Mouse (Mus musculus) hindbrain, embryonic 14.5 days (tissue): ENCODE results near the gene Lypd6b. TPM values are rescaled to one million over a fixed set of nuclear protein-coding genes. Genes with fewer than 3 reads are reported as not detected.

Experiments
- ATAC-seq: fragments of 200-750 bp; cut with Nextera tagmentation; 2 replicates; pipeline ENCODE4 v1.8.0; 2017; ENCODE audit warnings: moderate number of reproducible peaks, mild to moderate bottlenecking, moderate TSS enrichment, moderate library complexity; ENCODE audit not compliant: low FRiP score
- DNase-seq: peaks from one replicate; pipeline ENCODE4 v3.0.0-alpha.2; 2015; ENCODE audit warnings: low spot score
- H3K27ac ChIP-seq: fragments of 300-500 bp; sonication (generic); 2 replicates; pipeline ENCODE4 v1.5.1; 2014; ENCODE audit warnings: mild to moderate bottlenecking, moderate library complexity
- H3K27me3 ChIP-seq: fragments of 300-500 bp; sonication (generic); 2 replicates; pipeline ENCODE4 v1.6.1; 2014; ENCODE audit warnings: mild to moderate bottlenecking, low read length, mixed read lengths; ENCODE audit not compliant: control insufficient read depth, insufficient read depth
- H3K36me3 ChIP-seq: fragments of 300-500 bp; sonication (generic); replicated peaks from 2 replicates; pipeline ENCODE4 v1.6.1; 2014; ENCODE audit not compliant: control insufficient read depth, insufficient read depth
- H3K4me1 ChIP-seq: fragments of 300-500 bp; sonication (generic); replicated peaks from 2 replicates; pipeline ENCODE4 v1.6.1; 2014; ENCODE audit warnings: antibody characterized with exemption, low read length, mixed read lengths; ENCODE audit not compliant: control insufficient read depth, insufficient read depth
- H3K4me2 ChIP-seq: fragments of 300-500 bp; sonication (generic); replicated peaks from 2 replicates; pipeline ENCODE4 v1.6.1; 2014; ENCODE audit warnings: mild to moderate bottlenecking, moderate library complexity
- H3K4me3 ChIP-seq: fragments of 300-500 bp; sonication (generic); replicated peaks from 2 replicates; pipeline ENCODE4 v1.5.1; 2014; ENCODE audit warnings: mild to moderate bottlenecking, low read length
- H3K9ac ChIP-seq: fragments of 300-500 bp; sonication (generic); 2 replicates; pipeline ENCODE4 v1.6.1; 2014
- H3K9me3 ChIP-seq: fragments of 300-500 bp; sonication (generic); 2 replicates; pipeline ENCODE4 v1.6.1; 2016; ENCODE audit warnings: low read length; ENCODE audit not compliant: control insufficient read depth
- WGBS: fragments of 180-500 bp; shearing (Covaris S2); extraction: QIAGEN DNeasy Blood & Tissue Kit; methylation state at CpG from one replicate; pipeline ENCODE4 v1.1.7; 2014; 5-methylcytosine and 5-hydroxymethylcytosine counted together
- polyA plus RNA-seq: library from polyadenylated mRNA; unstranded; fragments of >200 nt; fragmentation: Nextera tagmentation; extraction: Ambion mirVana; gene quantifications from 2 replicates; pipeline ENCODE4 v1.2.1, GENCODE M21; 2014

Lypd6b gene
- polyA plus RNA-seq, 1 experiment from 2014 or later = 14.6 TPM

GRCm38 (mm10) chr2:49811871-49812363 is 24.4 kb downstream of the Lypd6b start:
- Histone ChIP-seq H3K27ac (no peak overlapping the region), H3K27me3 (no peaks in the 10 kb centered on the region), H3K4me1 (peaks cover 11% of the 10 kb centered on the region; the same call in 1 of the 2 replicates), H3K4me3 (no peak overlapping the region), H3K4me2 (no peak overlapping the region), H3K9ac (no peak overlapping the region), H3K36me3 (no peaks in the 10 kb centered on the region), H3K9me3 (no peaks in the 10 kb centered on the region)
- 34% methylated on average over 4 of the region's 4 CpGs for WGBS
- DNase-seq (peak; percentile 41), ATAC-seq (no peak)

GRCm38 (mm10) chr2:49813151-49813550 is 25.7 kb downstream of the Lypd6b start:
- H3K4me2 ChIP-seq = no peak overlapping the region
- WGBS = 83% methylated on average over 4 of the region's 4 CpGs
- no peaks in the 10 kb centered on the region for H3K36me3 ChIP-seq
- no peak overlapping the region for H3K27ac ChIP-seq
- no peak for ATAC-seq
- no peaks in the 10 kb centered on the region for H3K9me3 ChIP-seq
- no peak overlapping the region for H3K9ac ChIP-seq
- peaks cover 11% of the 10 kb centered on the region; the same call in 1 of the 2 replicates for H3K4me1 ChIP-seq
- no peak for DNase-seq
- H3K27me3 ChIP-seq = no peaks in the 10 kb centered on the region
- H3K4me3 ChIP-seq = no peak overlapping the region

GRCm38 (mm10) chr2:49814011-49814410 is 26.5 kb downstream of the Lypd6b start:
- no peak overlapping the region for H3K9ac ChIP-seq
- 84% methylated on average over 6 of the region's 6 CpGs for WGBS
- no peaks in the 10 kb centered on the region for H3K9me3 ChIP-seq
- DNase-seq (no peak), ATAC-seq (no peak)
- no peak overlapping the region for H3K4me3 ChIP-seq
- no peak overlapping the region for H3K4me2 ChIP-seq
- H3K36me3 ChIP-seq = no peaks in the 10 kb centered on the region
- no peaks in the 10 kb centered on the region for H3K27me3 ChIP-seq
- peaks cover 11% of the 10 kb centered on the region; the same call in 1 of the 2 replicates for H3K4me1 ChIP-seq
- H3K27ac ChIP-seq = no peak overlapping the region

- Histone ChIP-seq H3K36me3 (no peaks in the 10 kb centered on the region), H3K4me2 (no peak overlapping the region), H3K4me1 (peaks cover 11% of the 10 kb centered on the region; the same call in 1 of the 2 replicates), H3K9me3 (no peaks in the 10 kb centered on the region), H3K27me3 (no peaks in the 10 kb centered on the region), H3K27ac (no peak overlapping the region), H3K4me3 (no peak overlapping the region), H3K9ac (no peak overlapping the region)
- ATAC-seq (no peak), DNase-seq (no peak)
- WGBS = 79% methylated on average over 3 of the region's 3 CpGs
These were observed 28.3 kb downstream of the Lypd6b start for GRCm38 (mm10) chr2:49815696-49816320.

GRCm38 (mm10) chr2:49816549-49816948 is 29.1 kb downstream of the Lypd6b start:
- H3K4me2 ChIP-seq = no peak overlapping the region
- DNase-seq (no peak), ATAC-seq (no peak)
- H3K27ac ChIP-seq = no peak overlapping the region
- 93% methylated on average over 5 of the region's 5 CpGs for WGBS
- no peaks in the 10 kb centered on the region for H3K36me3 ChIP-seq
- no peak overlapping the region for H3K9ac ChIP-seq
- H3K4me1 ChIP-seq = peaks cover 7% of the 10 kb centered on the region; the same call in 1 of the 2 replicates
- no peak overlapping the region for H3K4me3 ChIP-seq
- no peaks in the 10 kb centered on the region for H3K9me3 ChIP-seq
- H3K27me3 ChIP-seq = no peaks in the 10 kb centered on the region

- Histone ChIP-seq H3K36me3 (no peaks in the 10 kb centered on the region), H3K9me3 (no peaks in the 10 kb centered on the region), H3K9ac (no peak overlapping the region), H3K4me2 (no peak overlapping the region), H3K4me3 (no peak overlapping the region), H3K27me3 (no peaks in the 10 kb centered on the region), H3K4me1 (peaks cover 1% of the 10 kb centered on the region; the same call in 1 of the 2 replicates), H3K27ac (no peak overlapping the region)
- WGBS = 89% methylated on average over 3 of the region's 3 CpGs
- ATAC-seq (no peak), DNase-seq (no peak)
These were observed 29.7 kb downstream of the Lypd6b start for GRCm38 (mm10) chr2:49817151-49817550.

- ATAC-seq (no peak), DNase-seq (no peak)
- H3K27me3 ChIP-seq = no peaks in the 10 kb centered on the region
- H3K27ac ChIP-seq = no peak overlapping the region
- no peaks in the 10 kb centered on the region for H3K4me1 ChIP-seq
- H3K36me3 ChIP-seq = no peaks in the 10 kb centered on the region
- no peaks in the 10 kb centered on the region for H3K9me3 ChIP-seq
- no peak overlapping the region for H3K9ac ChIP-seq
- WGBS = 92% methylated on average over 5 of the region's 5 CpGs
- H3K4me3 ChIP-seq = no peak overlapping the region
- H3K4me2 ChIP-seq = no peak overlapping the region
These were observed 30.6 kb downstream of the Lypd6b start for GRCm38 (mm10) chr2:49818126-49818525.

GRCm38 (mm10) chr2:49822312-49822711 is 34.8 kb downstream of the Lypd6b start:
- Histone ChIP-seq H3K4me3 (no peak overlapping the region), H3K27me3 (no peaks in the 10 kb centered on the region), H3K27ac (no peak overlapping the region), H3K9ac (no peak overlapping the region), H3K36me3 (no peaks in the 10 kb centered on the region), H3K4me1 (no peaks in the 10 kb centered on the region), H3K4me2 (no peak overlapping the region), H3K9me3 (no peaks in the 10 kb centered on the region)
- ATAC-seq (no peak), DNase-seq (no peak)
- WGBS = 96% methylated on average over 1 of the region's 1 CpGs

- no peak overlapping the region for H3K9ac ChIP-seq
- DNase-seq = no peak
- H3K4me3 ChIP-seq = no peak overlapping the region
- H3K9me3 ChIP-seq = no peaks in the 10 kb centered on the region
- 39% methylated on average over 1 of the region's 1 CpGs for WGBS
- no peak for ATAC-seq
- no peaks in the 10 kb centered on the region for H3K27me3 ChIP-seq
- no peaks in the 10 kb centered on the region for H3K36me3 ChIP-seq
- H3K27ac ChIP-seq = no peak overlapping the region
- H3K4me2 ChIP-seq = no peak overlapping the region
- H3K4me1 ChIP-seq = no peaks in the 10 kb centered on the region
These were observed 38.1 kb downstream of the Lypd6b start for GRCm38 (mm10) chr2:49825588-49825987.
